Mouse (Mus musculus): Measurements from ENCODE around the gene Ifi211.

GRCm38 (mm10) chr1:173911808-173912464, 910 bp downstream of the Ifi211 start:
- TF ChIP-seq POLR2A (IDR thresholded peaks at IDR 0.05; ENCODE audit: low read depth, low read length) = no peak
- TF ChIP-seq CTCF (IDR thresholded peaks at IDR 0.05; ENCODE audit: extremely low read depth, insufficient read depth, insufficient read length, insufficient replicate concordance) = no peak

Data from spleen, adult 2 months (tissue).